Mouse (Mus musculus) A20 (cell line): ENCODE data around the gene Adam12.

Experiments used
- DNase-seq: peaks from one replicate; pipeline ENCODE4 v3.0.0-alpha.2; 2011; ENCODE audit warnings: low read depth, low spot score

Gene Adam12

GRCm38 (mm10) chr7:134150305-134150704, 81.6 kb downstream of the Adam12 start:
- no peak for DNase-seq

GRCm38 (mm10) chr7:134149351-134149750, 82.6 kb downstream of the Adam12 start:
- no peak for DNase-seq

- no peak for DNase-seq
These were observed 84.4 kb downstream of the Adam12 start for GRCm38 (mm10) chr7:134147561-134147960.

GRCm38 (mm10) chr7:134146821-134147220, 85.1 kb downstream of the Adam12 start:
- no peak for DNase-seq

- no peak for DNase-seq
These were observed 87.8 kb downstream of the Adam12 start for GRCm38 (mm10) chr7:134144111-134144510.

GRCm38 (mm10) chr7:134139291-134139949, 92.5 kb downstream of the Adam12 start:
- DNase-seq, result no peak

GRCm38 (mm10) chr7:134132323-134132722, 99.6 kb downstream of the Adam12 start:
- no peak for DNase-seq

GRCm38 (mm10) chr7:134128087-134128522, 103.8 kb downstream of the Adam12 start:
- no peak for DNase-seq

GRCm38 (mm10) chr7:134121397-134121796, 110.5 kb downstream of the Adam12 start:
- DNase-seq, result no peak

GRCm38 (mm10) chr7:134115438-134115837, 116.5 kb downstream of the Adam12 start:
- no peak for DNase-seq

GRCm38 (mm10) chr7:134114311-134115188, 117.4 kb downstream of the Adam12 start:
- DNase-seq, result no peak

GRCm38 (mm10) chr7:134113829-134114228, 118.1 kb downstream of the Adam12 start:
- no peak for DNase-seq

- DNase-seq, result no peak
These were observed 121.8 kb downstream of the Adam12 start for GRCm38 (mm10) chr7:134110116-134110515.

- DNase-seq, result no peak
These were observed 124.1 kb downstream of the Adam12 start for GRCm38 (mm10) chr7:134107849-134108248.

GRCm38 (mm10) chr7:134099010-134099409, 132.9 kb downstream of the Adam12 start:
- no peak for DNase-seq

- no peak for DNase-seq
These were observed 134.1 kb downstream of the Adam12 start for GRCm38 (mm10) chr7:134097861-134098260.

- no peak for DNase-seq
These were observed 138.1 kb downstream of the Adam12 start for GRCm38 (mm10) chr7:134093871-134094270.

- DNase-seq, result no peak
These were observed 141.2 kb downstream of the Adam12 start for GRCm38 (mm10) chr7:134090764-134091163.

- DNase-seq, result no peak
These were observed 141.7 kb downstream of the Adam12 start for GRCm38 (mm10) chr7:134090256-134090655.

GRCm38 (mm10) chr7:134088548-134089347, 143.2 kb downstream of the Adam12 start:
- DNase-seq, result no peak

GRCm38 (mm10) chr7:134085396-134085795, 146.6 kb downstream of the Adam12 start:
- DNase-seq, result no peak

- no peak for DNase-seq
These were observed 147.0 kb downstream of the Adam12 start for GRCm38 (mm10) chr7:134084926-134085325.
